Mouse (Mus musculus) cerebellum, adult 8-10 months (tissue): ENCODE data around the gene Slc35e2.
"Not testable (repeated sequence)": the region's sequence is repeated elsewhere in the genome, so short reads cannot be mapped to it uniquely, and the experiment has no call there.

Experiments used
- DNase-seq: peaks from one replicate; pipeline ENCODE4 v3.0.0; 2022

Gene Slc35e2

GRCm38 (mm10) chr4:155601091-155601996, at the start of gene Slc35e2:
Slc35e2 (plus strand) TSS chr4:155601416.
- DNase-seq = peak; percentile 96

GRCm38 (mm10) chr4:155552917-155553532, 48.2 kb upstream of the Slc35e2 start:
- DNase-seq = peak; percentile 46

GRCm38 (mm10) chr4:155554880-155555279, 46.3 kb upstream of the Slc35e2 start:
- no peak for DNase-seq

- no peak for DNase-seq
These were observed 45.8 kb upstream of the Slc35e2 start for GRCm38 (mm10) chr4:155555464-155555863.

- no peak for DNase-seq
These were observed 41.8 kb upstream of the Slc35e2 start for GRCm38 (mm10) chr4:155559454-155559853.

GRCm38 (mm10) chr4:155560932-155561331, 40.3 kb upstream of the Slc35e2 start:
- no peak for DNase-seq

- DNase-seq = peak; percentile 30
These were observed 39.4 kb upstream of the Slc35e2 start, which contains the start of gene Nadk for GRCm38 (mm10) chr4:155561661-155562442. Nadk (plus strand) TSS chr4:155562378.

GRCm38 (mm10) chr4:155562725-155563399, 38.4 kb upstream of the Slc35e2 start:
- peak; percentile 66 for DNase-seq

- peak; percentile 93 for DNase-seq
These were observed 37.6 kb upstream of the Slc35e2 start for GRCm38 (mm10) chr4:155563400-155564231.

- no peak for DNase-seq
These were observed 36.7 kb upstream of the Slc35e2 start for GRCm38 (mm10) chr4:155564315-155565069.

GRCm38 (mm10) chr4:155566555-155566954, 34.7 kb upstream of the Slc35e2 start:
- DNase-seq = no peak

GRCm38 (mm10) chr4:155568170-155568569, 33.0 kb upstream of the Slc35e2 start:
- peak; percentile 45 for DNase-seq

GRCm38 (mm10) chr4:155568632-155569370, 32.4 kb upstream of the Slc35e2 start:
- DNase-seq = no peak

- no peak for DNase-seq
These were observed 31.4 kb upstream of the Slc35e2 start for GRCm38 (mm10) chr4:155569818-155570217.

GRCm38 (mm10) chr4:155570315-155570714, 30.9 kb upstream of the Slc35e2 start:
- not testable (repeated sequence) for DNase-seq

GRCm38 (mm10) chr4:155571442-155571841, 29.8 kb upstream of the Slc35e2 start:
- no peak for DNase-seq

- DNase-seq = no peak
These were observed 28.1 kb upstream of the Slc35e2 start for GRCm38 (mm10) chr4:155573155-155573554.

- no peak for DNase-seq
These were observed 27.3 kb upstream of the Slc35e2 start for GRCm38 (mm10) chr4:155573876-155574275.

- no peak for DNase-seq
These were observed 26.3 kb upstream of the Slc35e2 start for GRCm38 (mm10) chr4:155574931-155575330.

GRCm38 (mm10) chr4:155575521-155575920, 25.7 kb upstream of the Slc35e2 start:
- DNase-seq = no peak
